Mouse (Mus musculus) gastrocnemius, postnatal 36 days (tissue): ENCODE measurements around the gene Ehmt2. TPM values are rescaled to one million over a fixed set of nuclear protein-coding genes. Genes with fewer than 3 reads are reported as not detected.

ENCODE experiments used
- microRNA-seq, 2 experiments: library from miRNA; unstranded; fragments of <30 nt; microRNA quantifications; one replicate each; pipeline ENCODE4 v1.2.0; 2021
- total RNA-seq, 2 experiments: library from RNA; stranded (reverse); gene quantifications; 2 replicates each; pipeline ENCODE4 v1.2.3; 2021

Ehmt2 gene
- total RNA-seq, 2 experiments from 2014 or later, result 24.7 to 28.2 TPM

Small RNAs within 50 kb of the gene (microRNA-seq; reads per million reads assigned to microRNA genes)
- 0 reads per million in 2 experiments for gene Mir6972

Other genes with a start within 250 kb of the Ehmt2 start
- gene Tnxb, start 227.9 kb upstream of the Ehmt2 start, total RNA-seq, result 10 to 100 TPM; 33.8 to 37.0 TPM
- 1 to 10 TPM; 3.6 to 6.3 TPM for gene C4b, start 154.6 kb upstream of the Ehmt2 start, total RNA-seq
- not detected for gene Cyp21a1, start 93.9 kb upstream of the Ehmt2 start, total RNA-seq
- 1 to 10 TPM; 5.8 to 8.7 TPM for gene Stk19, start 61.5 kb upstream of the Ehmt2 start, total RNA-seq
- gene Dxo, start 61.5 kb upstream of the Ehmt2 start, total RNA-seq, result 1 to 10 TPM; 6.5 to 9.1 TPM
- gene Skiv2l, start 48.3 kb upstream of the Ehmt2 start, total RNA-seq, result 10 to 100 TPM; 17.0 to 20.0 TPM
- gene Nelfe, start 48.1 kb upstream of the Ehmt2 start, total RNA-seq, result 1 to 10 TPM; 8.8 to 9.0 TPM
- 1 to 10 TPM; 1.5 to 3.4 TPM for gene Cfb, start 36.0 kb upstream of the Ehmt2 start, total RNA-seq
- 1 to 10 TPM; 4.6 to 5.7 TPM for gene Zbtb12, start 19.0 kb upstream of the Ehmt2 start, total RNA-seq
- gene Gm20547, start 16.4 kb upstream of the Ehmt2 start, total RNA-seq, result under 1 TPM in 1 of 2 experiments, not detected in 1; 0.20 TPM
- gene C2, start 204 bp upstream of the Ehmt2 start, total RNA-seq, result 1 to 10 TPM; 1.4 to 1.5 TPM
- gene Slc44a4, start 16.0 kb downstream of the Ehmt2 start, total RNA-seq, result under 1 TPM in 1 of 2 experiments, not detected in 1; 0.17 TPM
- gene Neu1, start 32.8 kb downstream of the Ehmt2 start, total RNA-seq, result 1 to 10 TPM; 8.0 to 8.5 TPM
- 1 to 10 TPM; 4.6 to 6.1 TPM for gene Hspa1b, start 60.8 kb downstream of the Ehmt2 start, total RNA-seq
- not detected for gene Gm20481, start 71.4 kb downstream of the Ehmt2 start, total RNA-seq
- 10 to 100 TPM in 1 of 2 experiments, 1 to 10 TPM in 1; 8.8 to 10.1 TPM for gene Hspa1a, start 73.7 kb downstream of the Ehmt2 start, total RNA-seq
- 10 to 100 TPM; 18.6 to 23.2 TPM for gene Hspa1l, start 74.2 kb downstream of the Ehmt2 start, total RNA-seq
- gene Lsm2, start 83.4 kb downstream of the Ehmt2 start, total RNA-seq, result 10 to 100 TPM; 13.1 to 15.3 TPM
- 10 to 100 TPM; 29.3 to 31.8 TPM for gene Vars, start 102.5 kb downstream of the Ehmt2 start, total RNA-seq
- 10 to 100 TPM; 11.3 to 12.8 TPM for gene Vwa7, start 118.1 kb downstream of the Ehmt2 start, total RNA-seq
- gene Sapcd1, start 129.5 kb downstream of the Ehmt2 start, total RNA-seq, result not detected
- gene Msh5, start 148.3 kb downstream of the Ehmt2 start, total RNA-seq, result under 1 TPM; 0.20 to 0.35 TPM
- 10 to 100 TPM; 10.9 to 12.0 TPM for gene Clic1, start 151.5 kb downstream of the Ehmt2 start, total RNA-seq
- gene Ddah2, start 160.6 kb downstream of the Ehmt2 start, total RNA-seq, result 1 to 10 TPM; 8.4 to 8.9 TPM
- gene Ly6g6c, start 166.9 kb downstream of the Ehmt2 start, total RNA-seq, result not detected
- not detected for gene Mpig6b, start 167.7 kb downstream of the Ehmt2 start, total RNA-seq
- not detected for gene Ly6g6e, start 178.4 kb downstream of the Ehmt2 start, total RNA-seq
- gene Ly6g6d, start 179.6 kb downstream of the Ehmt2 start, total RNA-seq, result 1 to 10 TPM in 1 of 2 experiments, not detected in 1; 1.8 TPM
- gene Ly6g6f, start 187.1 kb downstream of the Ehmt2 start, total RNA-seq, result not detected
- 10 to 100 TPM; 67.7 to 73.9 TPM for gene Abhd16a, start 190.8 kb downstream of the Ehmt2 start, total RNA-seq
- not detected for gene Ly6g5c, start 209.8 kb downstream of the Ehmt2 start, total RNA-seq
- not detected for gene Ly6g5b, start 217.0 kb downstream of the Ehmt2 start, total RNA-seq
- 1 to 10 TPM; 6.0 to 7.8 TPM for gene Gpank1, start 223.0 kb downstream of the Ehmt2 start, total RNA-seq
- 100 to 1,000 TPM; 145 to 170 TPM for gene Csnk2b, start 223.6 kb downstream of the Ehmt2 start, total RNA-seq
- gene D17H6S53E, start 227.9 kb downstream of the Ehmt2 start, total RNA-seq, result 10 to 100 TPM; 13.0 to 17.0 TPM
- gene Apom, start 233.6 kb downstream of the Ehmt2 start, total RNA-seq, result not detected
- gene Bag6, start 236.7 kb downstream of the Ehmt2 start, total RNA-seq, result 100 to 1,000 TPM; 191 to 208 TPM